8 mouse cellular contexts compared by ENCODE assay signal in genomic region chr10:20290467-20290883, GRCm38 (mm10). TPM values are rescaled to one million over a fixed set of nuclear protein-coding genes. Genes with fewer than 3 reads are reported as not detected.
A peak's percentile ranks its signal among the peaks of the same experiment; 100 is the strongest.
DNase-seq lines count a peak whose midpoint lies in the region; ATAC-seq lines count a peak whose summit lies in the region.

No protein-coding gene starts in this region.

- H3K9ac ChIP-seq in heart, embryonic 13.5 days: peak overlapping the region; percentile 67
- H3K9ac ChIP-seq in kidney, embryonic 16.5 days (replicated peaks; ENCODE audit: low read length): no peak overlapping the region
- no peak overlapping the region for H3K9ac ChIP-seq in liver, embryonic 12.5 days
- no peak overlapping the region for H3K9ac ChIP-seq in stomach, embryonic 14.5 days (replicated peaks; ENCODE audit: low read depth, low read length)

- H3K4me3 ChIP-seq in heart, embryonic 13.5 days: peak overlapping the region; percentile 36
- H3K4me3 ChIP-seq in kidney, embryonic 16.5 days (ENCODE audit: low read length): peak overlapping the region; percentile 14; the same call in 1 of the 2 replicates
- H3K4me3 ChIP-seq in liver, embryonic 12.5 days: peak overlapping the region; percentile 35
- no peak overlapping the region for H3K4me3 ChIP-seq in stomach, embryonic 14.5 days (ENCODE audit: low read depth, low read length)

- H3K4me2 ChIP-seq in heart, embryonic 13.5 days: peak overlapping the region; percentile 66
- H3K4me2 ChIP-seq in kidney, embryonic 16.5 days (replicated peaks; ENCODE audit: low read depth, low read length): peak overlapping the region; percentile 49
- H3K4me2 ChIP-seq in liver, embryonic 12.5 days: peak overlapping the region; percentile 63
- peak overlapping the region; percentile 24 for H3K4me2 ChIP-seq in stomach, embryonic 14.5 days (replicated peaks; ENCODE audit: low read depth, low read length)

- ATAC-seq in erythroblast, adult 5-6 weeks (replicated peaks; ENCODE audit: low FRiP score, poor library complexity, severe bottlenecking): peak; percentile 91
- no peak for ATAC-seq in heart, embryonic 13.5 days (ENCODE audit: extremely low read depth, insufficient number of reproducible peaks, low FRiP score, low TSS enrichment)
- no peak for ATAC-seq in kidney, embryonic 16.5 days (ENCODE audit: low FRiP score, low TSS enrichment)
- ATAC-seq in liver, embryonic 12.5 days: no peak
- no peak; the same call in 1 of the 2 replicates for ATAC-seq in stomach, embryonic 14.5 days (ENCODE audit: insufficient number of reproducible peaks, insufficient read depth, low FRiP score, low read depth)

- H3K4me1 ChIP-seq in heart, embryonic 13.5 days: peaks cover 23% of the 10 kb centered on the region
- peaks cover 16% of the 10 kb centered on the region for H3K4me1 ChIP-seq in kidney, embryonic 16.5 days (ENCODE audit: insufficient read depth, low read length)
- peaks cover 12% of the 10 kb centered on the region for H3K4me1 ChIP-seq in liver, embryonic 12.5 days
- peaks cover 10% of the 10 kb centered on the region for H3K4me1 ChIP-seq in stomach, embryonic 14.5 days (ENCODE audit: control insufficient read depth, insufficient read depth, low read length)

- H3K27me3 ChIP-seq in heart, embryonic 13.5 days (replicated peaks): no peaks in the 10 kb centered on the region
- no peaks in the 10 kb centered on the region for H3K27me3 ChIP-seq in kidney, embryonic 16.5 days (ENCODE audit: insufficient read depth, low read length)
- no peaks in the 10 kb centered on the region for H3K27me3 ChIP-seq in liver, embryonic 12.5 days (replicated peaks)
- H3K27me3 ChIP-seq in stomach, embryonic 14.5 days (ENCODE audit: control insufficient read depth, insufficient read depth, low read length): no peaks in the 10 kb centered on the region

- WGBS in heart, embryonic 13.5 days: 17% methylated on average over 11 of the region's 11 CpGs
- WGBS in kidney, embryonic 16.5 days: 15% methylated on average over 11 of the region's 11 CpGs
- 16% methylated on average over 11 of the region's 11 CpGs for WGBS in liver, embryonic 12.5 days (ENCODE audit: insufficient replicate concordance)
- 15% methylated on average over 11 of the region's 11 CpGs for WGBS in stomach, embryonic 14.5 days

- 0 out of 2 replicates have a peak overlapping the region, but pooled peaks have one; percentile 1 for H3K27ac ChIP-seq in heart, embryonic 13.5 days (replicated peaks)
- H3K27ac ChIP-seq in kidney, embryonic 16.5 days (ENCODE audit: low read length): no peak overlapping the region
- no peak overlapping the region for H3K27ac ChIP-seq in liver, embryonic 12.5 days
- no peak overlapping the region for H3K27ac ChIP-seq in stomach, embryonic 14.5 days (ENCODE audit: low read length)

- peak; percentile 87 for DNase-seq in CD4-positive, CD25-positive, alpha-beta regulatory T cell, adult 2 months (ENCODE audit: low read depth, low spot score)
- DNase-seq in brain, adult 2 months (ENCODE audit: low read depth, low spot score): peak; percentile 93
- DNase-seq in natural killer cell, adult 2 months (ENCODE audit: low spot score in 2 of 2): peak; percentile 57 to 71

- H3K9me3 ChIP-seq in heart, embryonic 13.5 days: no peaks in the 10 kb centered on the region
- no peaks in the 10 kb centered on the region for H3K9me3 ChIP-seq in kidney, embryonic 16.5 days (ENCODE audit: low read length)
- no peaks in the 10 kb centered on the region for H3K9me3 ChIP-seq in liver, embryonic 12.5 days (replicated peaks)
- H3K9me3 ChIP-seq in stomach, embryonic 14.5 days (ENCODE audit: control insufficient read depth, low read depth, low read length): no peaks in the 10 kb centered on the region

- no peaks in the 10 kb centered on the region for H3K36me3 ChIP-seq in heart, embryonic 13.5 days
- H3K36me3 ChIP-seq in kidney, embryonic 16.5 days (ENCODE audit: insufficient read depth, low read length): no peaks in the 10 kb centered on the region
- H3K36me3 ChIP-seq in liver, embryonic 12.5 days: no peaks in the 10 kb centered on the region
- no peaks in the 10 kb centered on the region for H3K36me3 ChIP-seq in stomach, embryonic 14.5 days (ENCODE audit: control insufficient read depth, insufficient read depth, low read length)

RNA-seq across cellular contexts. Expression of gene Bclaf1, which starts 21.8 kb away (rescaled TPM):
- 70.5 and 83.8 TPM in 2 replicates for total RNA-seq in erythroblast, adult 5-6 weeks (2015; ENCODE audit: low replicate concordance)
- 218 and 248 TPM in 2 replicates for total RNA-seq in erythroblast, adult 5-6 weeks (2017; ENCODE audit: low replicate concordance)
- 71.9 and 76.9 TPM in 2 replicates for polyA plus RNA-seq in heart, embryonic 13.5 days (2015; fragmentation: Nextera tagmentation; extraction: Ambion mirVana)
- polyA plus RNA-seq in kidney, embryonic 16.5 days (2015; fragmentation: Nextera tagmentation; extraction: Ambion mirVana): 123 and 137 TPM in 2 replicates
- polyA plus RNA-seq in liver, embryonic 12.5 days (2016; fragmentation: Nextera tagmentation; extraction: Ambion mirVana): 79.3 and 80.4 TPM in 2 replicates
- 146 and 149 TPM in 2 replicates for polyA plus RNA-seq in stomach, embryonic 14.5 days (2014; fragmentation: Nextera tagmentation; extraction: Ambion mirVana)

RNA-seq across cellular contexts. Expression of gene Mtfr2, which starts 57.1 kb away (rescaled TPM):
- 20.8 and 24.5 TPM in 2 replicates for total RNA-seq in erythroblast, adult 5-6 weeks (2015; ENCODE audit: low replicate concordance)
- 5.2 and 10.9 TPM in 2 replicates for total RNA-seq in erythroblast, adult 5-6 weeks (2017; ENCODE audit: low replicate concordance)
- 1.5 and 1.7 TPM in 2 replicates for polyA plus RNA-seq in heart, embryonic 13.5 days (2015; fragmentation: Nextera tagmentation; extraction: Ambion mirVana)
- polyA plus RNA-seq in kidney, embryonic 16.5 days (2015; fragmentation: Nextera tagmentation; extraction: Ambion mirVana): 1.7 and 2.9 TPM in 2 replicates
- 3.4 and 4.7 TPM in 2 replicates for polyA plus RNA-seq in liver, embryonic 12.5 days (2016; fragmentation: Nextera tagmentation; extraction: Ambion mirVana)
- 1.8 and 3.7 TPM in 2 replicates for polyA plus RNA-seq in stomach, embryonic 14.5 days (2014; fragmentation: Nextera tagmentation; extraction: Ambion mirVana)
